Mouse (Mus musculus): ENCODE measurements at regions not wholly inside any gene's neighbourhood (a gene's known extent, or its start where the extent isn't known, plus 50 kb on each side); places are given as distances from the start of the nearest gene placed in this dataset.

GRCm38 (mm10) chr19:24622776-24623175 is 51.0 kb upstream of the Tmem252 start:
- DNase-seq (ENCODE audit: low read depth, low spot score) = no peak

GRCm38 (mm10) chr19:24622309-24622708 is 51.5 kb upstream of the Tmem252 start:
- no peak for DNase-seq (ENCODE audit: low read depth, low spot score)

DNA sequence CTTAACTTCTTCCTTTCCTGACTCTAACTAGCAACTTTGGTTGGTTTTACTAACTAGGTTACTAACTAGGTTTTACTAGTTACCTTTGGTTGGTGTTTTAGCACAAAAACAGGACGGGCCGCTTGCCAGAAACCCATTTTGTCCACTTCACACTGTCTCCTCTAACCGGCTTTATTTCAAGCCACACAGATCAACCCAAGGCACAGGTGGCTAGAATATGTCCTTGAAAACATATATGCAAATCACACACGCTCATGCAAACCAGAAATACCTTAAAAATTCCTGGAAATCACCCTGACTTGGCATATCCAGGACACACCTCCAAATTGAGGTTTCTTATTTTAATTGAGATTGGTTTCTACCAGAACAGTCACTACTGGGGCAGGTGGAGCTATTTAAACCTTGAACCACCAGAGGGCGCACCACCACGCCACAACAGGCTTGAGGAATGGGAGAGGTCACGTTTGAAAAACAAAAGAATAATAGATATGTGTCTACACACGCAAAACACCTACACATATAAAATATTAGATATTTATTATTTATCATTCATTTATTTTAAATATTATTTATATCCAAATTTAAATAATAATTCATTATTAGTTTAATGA is 52.1 kb upstream of the Tmem252 start:
- DNase-seq (ENCODE audit: low read depth, low spot score) = peak; percentile 33

DNA sequence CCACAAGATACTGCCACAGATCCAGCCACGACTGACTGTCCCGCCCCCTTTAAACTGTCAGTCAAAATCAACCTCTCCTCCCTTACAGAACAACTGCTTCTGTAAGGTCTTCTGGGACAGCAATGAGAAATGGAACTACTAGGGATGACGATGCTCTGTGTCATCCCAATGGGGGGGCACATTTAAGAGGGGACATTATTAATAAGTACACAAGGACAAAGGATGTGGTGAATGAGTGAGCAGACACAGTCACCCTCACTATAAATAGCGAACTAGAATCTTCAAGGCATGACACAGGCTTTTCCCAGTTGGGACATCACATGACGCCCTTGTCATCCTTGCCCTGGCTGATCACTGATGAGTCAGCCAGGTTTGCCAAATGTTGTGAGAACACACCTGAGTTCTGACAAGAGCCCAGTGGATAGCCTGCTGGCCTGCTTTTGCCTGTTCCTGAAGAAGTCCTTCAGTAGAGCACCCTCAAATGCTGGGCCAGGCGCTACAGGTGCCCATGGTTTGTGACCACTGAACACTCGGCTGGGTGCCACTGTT is 58.0 kb upstream of the Tmem252 start:
- DNase-seq (ENCODE audit: low read depth, low spot score) = no peak

- no peak for DNase-seq (ENCODE audit: low read depth, low spot score)
Measured at GRCm38 (mm10) chr19:24607884-24608283, 52.2 kb upstream of the Pip5k1b start.

DNA sequence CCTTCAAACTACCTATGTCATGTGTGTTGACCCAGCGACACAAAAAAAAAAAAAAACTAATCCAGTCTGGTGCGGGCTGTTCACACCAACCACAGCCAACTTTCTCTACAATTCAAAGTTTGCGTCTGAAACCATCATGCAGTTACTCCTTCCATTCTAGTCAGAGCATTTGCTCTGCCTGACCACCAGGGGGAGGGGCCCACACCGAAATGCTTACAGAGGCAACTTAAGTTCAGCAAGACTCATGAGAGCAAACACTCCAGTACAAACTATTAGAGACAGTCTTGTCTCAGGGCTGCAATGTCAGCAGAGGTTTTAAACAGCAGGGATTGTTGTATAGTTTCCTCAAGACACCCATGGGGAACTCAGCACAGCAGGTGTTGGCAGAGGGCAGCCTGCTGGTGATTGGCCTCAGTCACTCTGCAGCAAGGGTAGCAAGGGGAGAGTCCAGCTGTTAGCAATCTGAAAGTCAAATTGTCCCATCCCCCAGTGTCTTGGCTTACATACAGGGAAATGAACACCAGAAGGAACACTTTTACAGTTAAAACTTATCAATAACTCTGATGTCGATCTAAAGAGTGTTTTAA is 50.8 kb upstream of the Pip5k1b start:
- no peak for DNase-seq (ENCODE audit: low read depth, low spot score)
